Mouse (Mus musculus): ENCODE data around the gene Arhgap10. TPM values are rescaled to one million over a fixed set of nuclear protein-coding genes. Genes with fewer than 3 reads are reported as not detected.

The Arhgap10 gene
- polyA plus RNA-seq, 1 experiment from 2014 or later, result 24.8 TPM

DNA sequence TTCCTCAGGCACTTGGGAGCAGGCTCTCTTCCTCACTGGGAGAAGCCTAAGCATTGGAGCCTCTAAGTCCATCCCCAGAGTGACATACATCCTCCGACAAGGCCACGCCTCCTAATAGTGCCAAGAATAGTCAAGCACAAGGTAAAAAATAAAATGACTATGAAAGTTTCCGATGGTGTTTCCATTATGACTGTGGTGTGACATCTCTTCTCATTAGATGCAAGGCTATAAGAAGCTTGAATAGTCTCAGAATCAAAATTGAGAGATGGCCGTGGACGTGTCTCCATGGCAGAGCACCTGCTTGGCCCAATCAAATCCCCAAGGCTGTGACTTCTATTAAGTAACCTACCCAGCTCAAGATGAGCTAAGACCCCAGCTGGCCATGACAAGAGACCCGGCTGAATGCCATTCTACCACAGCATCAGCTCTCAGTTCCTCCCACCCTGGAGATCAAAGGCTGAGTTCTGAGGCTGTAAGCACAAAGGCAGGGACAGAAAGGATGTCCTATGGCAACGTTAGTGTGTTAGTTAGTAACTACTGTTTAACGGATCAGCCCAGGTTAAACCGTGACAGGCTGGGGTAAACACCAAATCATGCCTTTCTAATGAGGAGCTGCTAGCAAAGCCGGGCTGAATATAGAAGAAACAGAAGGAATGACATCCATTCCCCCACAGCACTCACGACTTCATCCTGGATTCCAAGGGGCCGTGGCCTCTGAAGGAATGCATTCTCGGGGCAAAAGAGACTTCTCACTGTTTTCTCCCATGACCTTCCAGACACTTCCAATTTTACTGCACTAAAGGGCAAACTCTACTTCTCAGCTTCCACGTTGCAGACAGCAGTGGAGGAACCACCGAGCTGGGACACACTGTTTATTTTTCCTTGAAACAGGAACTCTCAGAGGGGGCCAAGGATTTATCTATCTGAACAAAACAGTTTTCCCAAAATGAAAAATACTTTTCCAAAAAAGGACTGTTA lies 81.5 kb downstream of the Arhgap10 start:
- Histone ChIP-seq H3K9me3 (no peaks in the 10 kb centered on the region), H3K36me3 (no peaks in the 10 kb centered on the region), H3K9ac (no peak overlapping the region), H3K27me3 (no peaks in the 10 kb centered on the region), H3K27ac (no peak overlapping the region), H3K4me3 (no peak overlapping the region), H3K4me1 (peaks cover 46% of the 10 kb centered on the region), H3K4me2 (replicated peaks) (no peak overlapping the region)
- WGBS, result 34% methylated on average over 15 of the region's 15 CpGs
- ATAC-seq (ENCODE audit: insufficient number of reproducible peaks, insufficient read depth, low FRiP score, low TSS enrichment), result no peak

DNA sequence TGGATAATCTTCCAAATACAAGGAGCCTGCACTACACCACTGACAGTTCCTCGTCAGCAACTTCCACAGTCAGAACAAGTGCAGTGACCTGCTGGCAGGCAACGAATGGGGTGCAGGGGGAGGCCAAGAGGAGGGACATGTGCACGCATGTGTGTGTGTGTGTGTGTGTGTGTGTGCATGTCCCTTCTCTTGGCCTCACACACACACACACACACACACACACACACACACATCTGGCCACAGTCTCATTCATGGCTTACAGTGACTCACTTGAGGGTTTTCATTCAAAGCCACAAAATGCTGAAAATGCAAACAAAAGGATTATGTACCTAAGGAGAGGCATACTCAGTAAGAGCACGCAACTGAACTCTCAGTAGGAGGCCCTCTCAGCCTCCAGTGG lies 84.5 kb downstream of the Arhgap10 start:
- peaks cover 52% of the 10 kb centered on the region for H3K4me1 ChIP-seq
- 48% methylated on average over 4 of the region's 4 CpGs for WGBS
- ATAC-seq (ENCODE audit: insufficient number of reproducible peaks, insufficient read depth, low FRiP score, low TSS enrichment), result no peak

DNA sequence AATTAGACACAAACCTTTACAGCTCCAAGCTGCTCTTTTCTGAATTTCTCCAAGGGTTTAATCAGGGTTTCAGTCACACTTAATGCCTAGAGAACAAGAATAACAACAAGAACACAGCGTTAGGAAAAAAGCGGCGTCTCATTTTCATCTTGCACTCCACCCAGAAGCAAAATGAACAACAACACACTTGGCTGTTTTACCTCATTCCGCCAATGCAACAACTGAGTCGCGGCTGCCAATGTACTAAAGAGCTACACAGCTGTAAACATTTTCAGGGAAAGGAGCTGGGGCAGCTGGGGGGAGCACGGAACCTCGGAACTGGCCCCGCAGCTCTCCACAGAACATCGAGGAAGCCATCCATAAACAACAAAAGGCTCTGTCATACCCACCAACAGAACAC lies 85.0 kb downstream of the Arhgap10 start:
- Histone ChIP-seq H3K9me3 (no peaks in the 10 kb centered on the region), H3K4me2 (replicated peaks) (no peak overlapping the region), H3K27ac (peak overlapping the region; percentile 41; the same call in 1 of the 2 replicates), H3K4me3 (no peak overlapping the region), H3K4me1 (peaks cover 50% of the 10 kb centered on the region), H3K36me3 (no peaks in the 10 kb centered on the region), H3K9ac (no peak overlapping the region), H3K27me3 (no peaks in the 10 kb centered on the region)
- WGBS, result 59% methylated on average over 10 of the region's 10 CpGs
- ATAC-seq (ENCODE audit: insufficient number of reproducible peaks, insufficient read depth, low FRiP score, low TSS enrichment), result no peak

More for the DNA sequence above, 84.5 kb downstream of the Arhgap10 start:
- Histone ChIP-seq H3K9ac (no peak overlapping the region), H3K4me2 (replicated peaks) (no peak overlapping the region), H3K4me3 (no peak overlapping the region), H3K36me3 (no peaks in the 10 kb centered on the region), H3K27ac (peak overlapping the region; percentile 41; the same call in 1 of the 2 replicates), H3K27me3 (no peaks in the 10 kb centered on the region), H3K9me3 (no peaks in the 10 kb centered on the region)

DNA sequence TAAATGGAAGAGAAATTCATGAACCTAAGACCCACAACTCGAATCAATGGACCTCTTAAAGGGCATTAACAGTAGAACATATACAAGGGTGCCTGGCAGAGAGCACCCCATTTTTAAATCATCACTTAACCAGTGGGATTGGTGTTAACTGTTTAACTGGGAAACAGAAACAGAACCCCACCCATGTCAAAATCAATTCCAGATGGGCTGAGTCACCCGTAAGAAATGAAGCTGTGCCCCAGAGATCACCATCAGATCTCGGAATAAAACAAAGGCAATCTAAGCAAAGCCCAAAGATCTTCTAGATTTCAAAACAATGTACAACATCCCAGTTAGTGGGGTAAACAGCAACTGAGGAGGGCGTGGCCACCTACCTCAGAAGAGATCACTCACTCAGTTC lies 89.3 kb downstream of the Arhgap10 start:
- Histone ChIP-seq H3K4me2 (replicated peaks) (no peak overlapping the region), H3K9ac (no peak overlapping the region), H3K4me3 (no peak overlapping the region), H3K27me3 (no peaks in the 10 kb centered on the region), H3K27ac (no peak overlapping the region), H3K36me3 (0 out of 2 replicates have a peak, but pooled peaks cover 4% of the 10 kb centered on the region), H3K4me1 (peaks cover 27% of the 10 kb centered on the region), H3K9me3 (no peaks in the 10 kb centered on the region)
- ATAC-seq (ENCODE audit: insufficient number of reproducible peaks, insufficient read depth, low FRiP score, low TSS enrichment), result no peak
- WGBS, result 54% methylated on average over 4 of the region's 4 CpGs

DNA sequence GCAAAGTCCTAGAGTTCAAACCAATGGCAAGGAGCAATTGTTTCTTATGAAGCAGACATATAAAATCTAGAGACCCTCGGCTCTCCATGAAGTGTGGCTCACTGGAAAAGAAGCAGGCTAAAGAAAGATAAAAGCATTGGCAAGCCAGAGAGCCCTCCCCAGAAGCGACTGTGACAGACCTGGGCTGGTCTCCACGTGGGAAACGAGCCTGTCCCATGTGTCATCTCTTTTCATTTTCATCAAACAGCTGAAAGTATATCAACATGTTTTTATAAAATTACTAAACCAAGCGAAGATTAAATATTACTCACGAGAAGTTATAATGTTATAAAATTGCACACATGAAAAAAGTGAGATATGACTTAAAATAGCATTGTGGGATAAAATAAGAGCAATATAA lies 89.7 kb downstream of the Arhgap10 start:
- ATAC-seq (ENCODE audit: insufficient number of reproducible peaks, insufficient read depth, low FRiP score, low TSS enrichment), result no peak
- H3K4me3 ChIP-seq, result no peak overlapping the region
- peaks cover 23% of the 10 kb centered on the region for H3K4me1 ChIP-seq
- H3K4me2 ChIP-seq (replicated peaks), result no peak overlapping the region
- WGBS, result 66% methylated on average over 6 of the region's 6 CpGs
- H3K27ac ChIP-seq, result no peak overlapping the region
- no peaks in the 10 kb centered on the region for H3K9me3 ChIP-seq
- 0 out of 2 replicates have a peak, but pooled peaks cover 4% of the 10 kb centered on the region for H3K36me3 ChIP-seq
- H3K9ac ChIP-seq, result no peak overlapping the region
- H3K27me3 ChIP-seq, result no peaks in the 10 kb centered on the region

DNA sequence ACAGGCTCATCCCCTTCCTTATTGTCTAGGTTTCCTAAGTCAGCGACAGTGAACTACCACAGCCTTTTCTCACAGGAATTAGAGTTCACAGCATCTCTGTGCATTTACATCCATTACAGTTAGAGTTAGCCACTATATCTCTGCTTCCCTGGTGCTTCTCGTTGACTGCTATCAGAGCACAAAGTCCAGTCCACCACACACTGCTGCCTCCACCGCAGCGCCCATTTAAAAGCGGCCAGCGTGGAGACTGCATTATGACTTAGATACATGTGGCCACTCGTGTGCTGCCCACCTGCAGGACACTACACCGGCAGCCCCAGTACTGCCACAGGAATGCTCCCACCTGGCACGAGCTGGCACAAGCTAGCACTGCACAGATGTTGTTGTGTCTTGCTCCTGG lies 90.3 kb downstream of the Arhgap10 start:
- Histone ChIP-seq H3K36me3 (0 out of 2 replicates have a peak, but pooled peaks cover 4% of the 10 kb centered on the region), H3K4me2 (replicated peaks) (no peak overlapping the region), H3K27me3 (no peaks in the 10 kb centered on the region), H3K27ac (no peak overlapping the region), H3K4me1 (peaks cover 17% of the 10 kb centered on the region), H3K9me3 (no peaks in the 10 kb centered on the region), H3K4me3 (no peak overlapping the region), H3K9ac (no peak overlapping the region)
- no peak for ATAC-seq (ENCODE audit: insufficient number of reproducible peaks, insufficient read depth, low FRiP score, low TSS enrichment)
- 87% methylated on average over 9 of the region's 9 CpGs for whole genome bisulfite sequencing

DNA sequence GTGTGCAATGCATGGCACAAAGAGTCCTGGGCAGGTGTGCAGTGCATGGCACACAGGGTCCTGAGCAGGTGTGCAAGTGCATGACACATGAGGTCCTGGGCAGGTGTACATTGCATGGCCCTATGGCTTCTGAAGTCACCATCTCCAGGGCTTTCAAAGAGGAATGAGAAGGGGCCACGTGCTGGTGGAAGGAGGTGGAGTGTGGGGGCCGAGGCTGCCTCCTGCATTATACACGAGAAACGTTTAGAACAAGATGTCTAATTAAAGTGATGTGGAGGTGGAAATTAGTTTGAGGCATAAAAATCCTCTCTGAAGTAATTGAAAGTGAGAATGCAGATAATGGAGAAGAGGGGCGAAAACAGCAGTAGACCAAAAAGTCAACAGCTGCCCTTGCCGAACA lies 93.9 kb downstream of the Arhgap10 start:
- Histone ChIP-seq H3K4me1 (peaks cover 4% of the 10 kb centered on the region; the same call in 1 of the 2 replicates), H3K4me3 (no peak overlapping the region), H3K27me3 (no peaks in the 10 kb centered on the region), H3K27ac (no peak overlapping the region), H3K9me3 (no peaks in the 10 kb centered on the region), H3K9ac (no peak overlapping the region), H3K36me3 (0 out of 2 replicates have a peak, but pooled peaks cover 4% of the 10 kb centered on the region), H3K4me2 (replicated peaks) (no peak overlapping the region)
- WGBS, result 75% methylated on average over 4 of the region's 6 CpGs
- ATAC-seq (ENCODE audit: insufficient number of reproducible peaks, insufficient read depth, low FRiP score, low TSS enrichment), result no peak

DNA sequence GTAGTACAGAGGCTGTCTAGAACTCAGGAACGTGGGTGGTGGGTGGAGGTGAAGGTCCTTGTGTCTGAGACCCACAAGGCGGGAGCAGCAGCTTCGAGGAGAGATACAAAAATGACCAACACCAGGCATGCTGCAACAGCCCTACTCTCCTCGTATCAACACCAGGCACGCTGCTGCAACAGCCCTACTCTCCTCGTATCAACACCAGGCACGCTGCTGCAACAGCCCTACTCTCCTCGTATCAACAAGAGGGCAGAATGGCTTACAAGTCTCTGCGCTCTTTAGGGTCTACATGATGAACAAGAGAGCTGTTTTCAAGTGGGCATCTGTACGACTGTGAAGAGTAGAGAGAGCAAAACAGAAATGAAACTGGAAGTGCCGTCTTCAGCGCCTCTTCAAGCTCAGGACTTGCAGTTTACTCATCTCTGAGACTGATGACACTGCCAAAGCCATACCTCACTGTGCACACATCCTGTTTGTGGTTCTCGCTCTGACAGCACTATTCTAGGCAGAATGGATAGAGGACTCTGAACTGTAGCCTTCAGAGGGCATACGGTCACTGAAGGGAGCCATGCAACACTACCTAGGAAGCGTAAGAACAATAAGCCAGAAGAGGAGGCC lies 95.0 kb downstream of the Arhgap10 start:
- Histone ChIP-seq H3K4me3 (no peak overlapping the region), H3K9ac (no peak overlapping the region), H3K9me3 (no peaks in the 10 kb centered on the region), H3K4me2 (replicated peaks) (no peak overlapping the region), H3K27ac (no peak overlapping the region), H3K36me3 (0 out of 2 replicates have a peak, but pooled peaks cover 4% of the 10 kb centered on the region), H3K4me1 (peaks cover 1% of the 10 kb centered on the region; the same call in 1 of the 2 replicates), H3K27me3 (no peaks in the 10 kb centered on the region)
- 88% methylated on average over 15 of the region's 15 CpGs for WGBS
- ATAC-seq (ENCODE audit: insufficient number of reproducible peaks, insufficient read depth, low FRiP score, low TSS enrichment), result no peak

DNA sequence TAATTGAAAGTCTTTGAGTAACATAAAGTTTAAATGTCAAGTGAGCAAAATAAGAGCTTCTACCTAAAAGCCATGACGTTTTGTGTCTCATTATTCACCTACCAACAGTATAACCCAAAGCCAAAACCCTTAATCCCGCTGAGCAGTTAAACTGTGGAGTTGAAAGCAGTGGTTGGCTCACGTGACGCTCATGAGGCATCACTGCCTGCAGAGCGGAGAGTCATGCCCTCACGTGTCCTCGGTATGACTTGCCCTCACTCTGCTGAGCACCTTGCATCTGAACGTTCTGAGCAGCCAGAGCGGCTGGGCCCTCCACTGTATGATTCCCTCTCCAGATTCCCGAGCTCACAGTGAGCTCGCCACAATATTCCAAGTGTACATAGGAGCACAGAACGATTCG lies 96.2 kb downstream of the Arhgap10 start:
- no peak overlapping the region for H3K9ac ChIP-seq
- H3K4me2 ChIP-seq (replicated peaks), result no peak overlapping the region
- no peaks in the 10 kb centered on the region for H3K4me1 ChIP-seq
- no peak overlapping the region for H3K27ac ChIP-seq
- 0 out of 2 replicates have a peak, but pooled peaks cover 4% of the 10 kb centered on the region for H3K36me3 ChIP-seq
- no peaks in the 10 kb centered on the region for H3K27me3 ChIP-seq
- ATAC-seq (ENCODE audit: insufficient number of reproducible peaks, insufficient read depth, low FRiP score, low TSS enrichment), result no peak
- H3K9me3 ChIP-seq, result no peaks in the 10 kb centered on the region
- WGBS, result 85% methylated on average over 13 of the region's 13 CpGs
- no peak overlapping the region for H3K4me3 ChIP-seq

DNA sequence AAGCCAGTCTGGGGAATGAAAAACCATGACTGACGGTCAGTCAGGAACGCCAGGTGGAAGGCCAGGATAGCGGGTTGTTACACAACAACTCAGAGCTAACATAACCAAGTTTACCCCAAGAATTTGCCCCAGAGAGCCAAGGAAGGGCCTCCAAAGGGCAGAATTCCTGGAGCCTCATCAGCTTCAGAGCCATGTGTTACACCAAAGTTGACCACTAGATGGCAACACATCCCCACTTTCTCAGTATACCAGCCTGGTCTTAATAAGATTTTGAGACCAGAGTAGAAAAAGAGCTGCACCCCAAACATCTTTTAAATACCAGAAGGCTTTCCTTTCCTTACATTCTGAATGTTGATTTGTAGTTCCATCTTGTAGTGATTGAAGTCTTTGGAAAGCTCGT lies 98.0 kb downstream of the Arhgap10 start:
- 48% methylated on average over 4 of the region's 4 CpGs for WGBS
- ATAC-seq (ENCODE audit: insufficient number of reproducible peaks, insufficient read depth, low FRiP score, low TSS enrichment), result no peak
- Histone ChIP-seq H3K4me1 (no peaks in the 10 kb centered on the region), H3K4me3 (no peak overlapping the region), H3K9me3 (no peaks in the 10 kb centered on the region), H3K9ac (no peak overlapping the region), H3K27ac (no peak overlapping the region), H3K4me2 (replicated peaks) (no peak overlapping the region), H3K36me3 (no peaks in the 10 kb centered on the region), H3K27me3 (no peaks in the 10 kb centered on the region)

DNA sequence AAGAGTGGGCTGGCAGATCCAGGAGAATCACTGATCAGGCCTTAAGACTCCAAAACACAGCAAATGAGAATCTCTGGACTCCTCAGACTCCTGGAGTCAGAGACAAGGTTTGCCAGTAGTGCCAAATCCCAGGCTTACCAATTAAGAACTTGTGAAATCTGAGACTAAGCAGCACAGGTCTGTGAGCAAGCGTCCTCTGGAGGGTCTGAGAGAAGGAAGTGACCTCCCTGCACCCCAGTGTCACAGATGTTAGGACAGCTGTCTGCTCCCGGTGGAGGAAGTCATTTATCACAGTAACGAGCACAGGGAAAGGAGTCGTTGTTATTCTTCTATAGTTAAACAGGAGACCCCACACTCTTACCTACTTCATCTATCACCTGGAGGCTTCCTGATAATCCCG lies 101.0 kb downstream of the Arhgap10 start:
- Histone ChIP-seq H3K36me3 (peaks cover 14% of the 10 kb centered on the region), H3K4me1 (no peaks in the 10 kb centered on the region), H3K4me2 (replicated peaks) (no peak overlapping the region), H3K27me3 (no peaks in the 10 kb centered on the region), H3K9ac (no peak overlapping the region), H3K9me3 (no peaks in the 10 kb centered on the region), H3K4me3 (no peak overlapping the region), H3K27ac (no peak overlapping the region)
- no peak for ATAC-seq (ENCODE audit: insufficient number of reproducible peaks, insufficient read depth, low FRiP score, low TSS enrichment)
- 17% methylated on average over 5 of the region's 5 CpGs for WGBS

DNA sequence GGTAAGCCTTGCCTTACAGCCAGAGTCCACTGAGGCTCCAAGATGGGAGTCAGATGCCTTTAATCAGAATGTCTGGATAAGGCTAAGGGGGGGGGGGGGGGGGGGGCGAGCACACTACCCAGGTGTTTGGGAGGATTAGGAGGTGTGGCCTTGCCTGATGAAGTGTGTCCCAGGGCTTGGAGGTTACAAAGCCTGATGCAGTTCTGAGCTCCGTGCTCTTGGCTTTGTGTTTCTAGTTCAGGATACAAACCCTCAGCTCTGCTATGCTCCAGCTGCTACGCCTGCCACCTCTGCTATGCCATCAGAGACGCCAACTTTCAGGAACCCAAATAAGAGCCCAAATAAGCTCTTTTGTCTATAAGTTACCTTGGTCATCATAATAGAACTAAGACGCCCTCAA lies 101.7 kb downstream of the Arhgap10 start:
- H3K4me2 ChIP-seq (replicated peaks), result no peak overlapping the region
- H3K9ac ChIP-seq, result no peak overlapping the region
- ATAC-seq (ENCODE audit: insufficient number of reproducible peaks, insufficient read depth, low FRiP score, low TSS enrichment), result no peak
- 69% methylated on average over 4 of the region's 5 CpGs for WGBS
- no peaks in the 10 kb centered on the region for H3K9me3 ChIP-seq
- peaks cover 21% of the 10 kb centered on the region for H3K36me3 ChIP-seq
- no peak overlapping the region for H3K27ac ChIP-seq
- H3K4me3 ChIP-seq, result no peak overlapping the region
- no peaks in the 10 kb centered on the region for H3K27me3 ChIP-seq
- no peaks in the 10 kb centered on the region for H3K4me1 ChIP-seq
